In the genomic region with DNA sequence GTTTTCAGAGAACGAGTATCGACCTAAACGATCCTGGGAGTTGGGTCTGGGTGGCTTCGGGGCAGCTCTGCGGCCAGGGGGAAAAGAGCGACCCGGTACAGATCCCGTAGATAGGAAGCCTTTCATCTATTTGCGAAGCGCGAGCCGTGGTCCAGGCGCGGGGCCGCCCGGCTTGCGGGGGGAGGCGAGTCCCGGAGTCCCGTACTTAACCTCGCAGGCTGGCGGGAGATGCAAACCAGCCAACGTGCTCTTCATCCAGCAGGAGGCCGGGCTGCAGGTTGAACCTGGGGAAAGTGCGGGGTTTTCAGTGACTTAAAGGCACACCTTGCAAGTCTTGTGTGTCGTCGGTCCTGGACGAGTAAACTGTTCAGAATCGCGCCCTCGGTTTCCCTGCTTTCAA, we compare ENCODE assay signal across 8 mouse cellular contexts. TPM values are rescaled to one million over a fixed set of nuclear protein-coding genes. Genes with fewer than 3 reads are reported as not detected.
DNase-seq lines count a peak whose midpoint lies in the region; ATAC-seq and TF ChIP-seq lines count a peak whose summit lies in the region.

No protein-coding gene starts in this region.

- H3K36me3 ChIP-seq in kidney, embryonic 16.5 days (ENCODE audit: insufficient read depth, low read length), result peaks cover 40% of the 10 kb centered on the region
- peaks cover 33% of the 10 kb centered on the region for H3K36me3 ChIP-seq in ES-E14 (ENCODE audit: control insufficient read depth, insufficient read depth, low read length, poor library complexity, severe bottlenecking)
- H3K36me3 ChIP-seq in hindbrain, postnatal 0 days (ENCODE audit: insufficient read depth, low read length), result peaks cover 26% of the 10 kb centered on the region; the same call in 1 of the 2 replicates
- peaks cover 65% of the 10 kb centered on the region for H3K36me3 ChIP-seq in megakaryocyte, embryonic 14.5 days (replicated peaks; ENCODE audit: low read length)

- in situ Hi-C loops in ES-E14 (cut with MboI; ENCODE audit: low sequenced_read_pairs in 2 of 2, unreplicated experiment in 2 of 2), result loop anchor here in 1 of 2 experiments (25.0 kb wide), 1 partner anchor 838 kb away; a partner anchor contains a TSS

- DNase-seq in kidney, postnatal 4 days, result no peak
- peak; percentile 12 for DNase-seq in ES-E14 (ENCODE audit: low read depth, low spot score)
- DNase-seq in embryo, embryonic 11.5 days (ENCODE audit: low read depth, low spot score), result peak; percentile 16
- DNase-seq in hindbrain, postnatal 0 days (ENCODE audit: low spot score), result no peak
- DNase-seq in cerebellum, postnatal 14 days, result no peak

- peak; percentile 21; the same call in 1 of the 2 replicates for ATAC-seq in kidney, embryonic 16.5 days (ENCODE audit: low FRiP score, low TSS enrichment)
- ATAC-seq in hindbrain, postnatal 0 days, result peak; percentile 51
- ATAC-seq in monocyte, adult 5-6 weeks (replicated peaks; ENCODE audit: insufficient number of reproducible peaks, low FRiP score, low TSS enrichment, poor library complexity, severe bottlenecking), result no peak

- under 1% methylated on average over 31 of the region's 31 CpGs for WGBS in kidney, embryonic 16.5 days
- WGBS in hindbrain, postnatal 0 days, result under 1% methylated on average over 31 of the region's 31 CpGs

- peak overlapping the region; percentile 82 for H3K4me2 ChIP-seq in kidney, embryonic 16.5 days (replicated peaks; ENCODE audit: low read depth, low read length)
- peak overlapping the region; percentile 80 for H3K4me2 ChIP-seq in hindbrain, postnatal 0 days (ENCODE audit: low read depth, low read length)

- no peak for TF ChIP-seq CTCF in hindbrain, postnatal 0 days (IDR thresholded peaks at IDR 0.05; ENCODE audit: low read depth)

- H3K4me3 ChIP-seq in kidney, embryonic 16.5 days (ENCODE audit: low read length), result peak overlapping the region; percentile 96
- peak overlapping the region; percentile 87 to 98 for H3K4me3 ChIP-seq in ES-E14 (ENCODE audit: insufficient read depth in 1 of 2, low read depth in 1 of 2, low read length in 2 of 2, poor library complexity in 1 of 2, severe bottlenecking in 1 of 2)
- H3K4me3 ChIP-seq in hindbrain, postnatal 0 days (ENCODE audit: low read length), result peak overlapping the region; percentile 94
- H3K4me3 ChIP-seq in megakaryocyte, embryonic 14.5 days (replicated peaks), result peak overlapping the region; percentile 100

- peak overlapping the region; percentile 59 for H3K27ac ChIP-seq in kidney, embryonic 16.5 days (ENCODE audit: low read length)
- peak overlapping the region; percentile 22; the same call in 1 of the 2 replicates for H3K27ac ChIP-seq in ES-E14 (ENCODE audit: insufficient read depth, low read depth, low read length, poor library complexity, severe bottlenecking)
- H3K27ac ChIP-seq in hindbrain, postnatal 0 days, result peak overlapping the region; percentile 82

- peaks cover 24% of the 10 kb centered on the region for H3K4me1 ChIP-seq in kidney, embryonic 16.5 days (ENCODE audit: insufficient read depth, low read length)
- peaks cover 2 to 10% of the 10 kb centered on the region in 2 experiments; a peak in 1 of 4 replicates for H3K4me1 ChIP-seq in ES-E14 (ENCODE audit: control insufficient read depth in 2 of 2, insufficient read depth in 2 of 2, low read length in 2 of 2, poor library complexity in 1 of 2)
- peaks cover 8% of the 10 kb centered on the region; the same call in 1 of the 2 replicates for H3K4me1 ChIP-seq in hindbrain, postnatal 0 days (ENCODE audit: insufficient read depth, low read length)
- peaks cover 31% of the 10 kb centered on the region for H3K4me1 ChIP-seq in megakaryocyte, embryonic 14.5 days

- no peaks in the 10 kb centered on the region for H3K9me3 ChIP-seq in kidney, embryonic 16.5 days (ENCODE audit: low read length)
- H3K9me3 ChIP-seq in ES-E14 (ENCODE audit: control insufficient read depth, insufficient read depth, low read depth, low read length), result no peaks in the 10 kb centered on the region
- H3K9me3 ChIP-seq in hindbrain, postnatal 0 days (ENCODE audit: low read length), result no peaks in the 10 kb centered on the region
- H3K9me3 ChIP-seq in megakaryocyte, embryonic 14.5 days, result no peaks in the 10 kb centered on the region

- peak overlapping the region; percentile 81 for H3K9ac ChIP-seq in kidney, embryonic 16.5 days (replicated peaks; ENCODE audit: low read length)
- peak overlapping the region; percentile 90 for H3K9ac ChIP-seq in ES-E14 (ENCODE audit: insufficient read depth, low read depth, low read length, poor library complexity, severe bottlenecking)
- H3K9ac ChIP-seq in hindbrain, postnatal 0 days (replicated peaks; ENCODE audit: low read length), result peak overlapping the region; percentile 79

- no peaks in the 10 kb centered on the region for H3K27me3 ChIP-seq in kidney, embryonic 16.5 days (ENCODE audit: insufficient read depth, low read length)
- H3K27me3 ChIP-seq in hindbrain, postnatal 0 days (ENCODE audit: insufficient read depth, low read length), result no peaks in the 10 kb centered on the region
- no peaks in the 10 kb centered on the region for H3K27me3 ChIP-seq in megakaryocyte, embryonic 14.5 days (replicated peaks)

TF ChIP-seq in ES-E14, 5 proteins besides CTCF, POLR2A, EP300 and RAD21:
- no peak for TF ChIP-seq MAFK (IDR thresholded peaks at IDR 0.05; ENCODE audit: insufficient read depth, low read depth, low read length)
- TF ChIP-seq CHD2 (IDR thresholded peaks at IDR 0.05; ENCODE audit: low read depth, low read length), result no peak
- no peak for TF ChIP-seq HCFC1 (IDR thresholded peaks at IDR 0.05; ENCODE audit: borderline replicate concordance, insufficient read depth, low read length)
- no peak for TF ChIP-seq ZNF384 (IDR thresholded peaks at IDR 0.05; ENCODE audit: low read depth, low read length)
- TF ChIP-seq ZC3H11A (IDR thresholded peaks at IDR 0.05; ENCODE audit: borderline replicate concordance, low read depth, low read length), result no peak

RNA-seq across cellular contexts. Expression of a gene that starts 0.3 kb away (rescaled TPM):
- polyA plus RNA-seq in kidney, embryonic 16.5 days (2015; fragmentation: Nextera tagmentation; extraction: Ambion mirVana), result 40.5 and 48.0 TPM in 2 replicates
- total RNA-seq in ES-E14 (2012; rRNA removed), result 46.7 and 48.2 TPM in 2 replicates
- 34.0 and 38.2 TPM in 2 replicates for total RNA-seq in hindbrain, postnatal 0 days (2014; rRNA removed)
- polyA plus RNA-seq in hindbrain, postnatal 0 days (2015; fragmentation: Nextera tagmentation; extraction: Ambion mirVana), result 32.3 and 33.7 TPM in 2 replicates
- polyA plus RNA-seq in megakaryocyte, embryonic 14.5 days (2012; ENCODE audit: insufficient read depth, low replicate concordance), result 31.5 and 43.1 TPM in 2 replicates
- 5.7 to 15.3 TPM (median 9.9 TPM) in 3 replicates for total RNA-seq in monocyte, adult 5-6 weeks (2017)

RNA-seq across cellular contexts. Expression of a gene that starts 0.5 kb away (rescaled TPM):
- 29.1 and 40.2 TPM in 2 replicates for polyA plus RNA-seq in kidney, embryonic 16.5 days (2015; fragmentation: Nextera tagmentation; extraction: Ambion mirVana)
- 26.4 and 27.5 TPM in 2 replicates for total RNA-seq in ES-E14 (2012; rRNA removed)
- total RNA-seq in hindbrain, postnatal 0 days (2014; rRNA removed), result 15.1 and 21.3 TPM in 2 replicates
- polyA plus RNA-seq in hindbrain, postnatal 0 days (2015; fragmentation: Nextera tagmentation; extraction: Ambion mirVana), result 21.1 and 25.0 TPM in 2 replicates
- polyA plus RNA-seq in megakaryocyte, embryonic 14.5 days (2012; ENCODE audit: insufficient read depth, low replicate concordance), result 2.2 and 2.7 TPM in 2 replicates
- total RNA-seq in monocyte, adult 5-6 weeks (2017), result 9.5 to 24.1 TPM (median 11.3 TPM) in 3 replicates

Comparison
In these comparisons a context has a peak if more than half of its experiments do, and no peak if none do; other contexts are left out.
1. H3K27ac ChIP-seq: peak in every context shown above with its lines; median percentile 82 in hindbrain, postnatal 0 days; 59 in kidney, embryonic 16.5 days; 22 in ES-E14.
2. DNase-seq: peak in ES-E14 (single experiment) and embryo, embryonic 11.5 days (single experiment); none in kidney, postnatal 4 days (0 of 2), hindbrain, postnatal 0 days (single experiment) and cerebellum, postnatal 14 days (0 of 2).
3. Peak in every context shown above with its lines, with median percentiles within 50 percentile points of each other: H3K4me3 ChIP-seq and H3K9ac ChIP-seq.